Mouse (Mus musculus): ENCODE data around the gene Pxt1. TPM values are rescaled to one million over a fixed set of nuclear protein-coding genes. Genes with fewer than 3 reads are reported as not detected.

Gene Pxt1
- polyA plus RNA-seq, 1 experiment from 2014 or later = not detected

GRCm38 (mm10) chr17:28897817-28898216 lies 45.8 kb downstream of the Pxt1 start:
- WGBS = 91% methylated on average over 5 of the region's 5 CpGs
- H3K27ac ChIP-seq (ENCODE audit: low read depth, low read length) = no peak overlapping the region
- H3K9me3 ChIP-seq (ENCODE audit: control insufficient read depth, low read length) = no peaks in the 10 kb centered on the region
- no peak overlapping the region for H3K4me3 ChIP-seq (ENCODE audit: low read depth, low read length)
- no peaks in the 10 kb centered on the region for H3K27me3 ChIP-seq (ENCODE audit: control insufficient read depth, insufficient read depth, low read length)
- no peaks in the 10 kb centered on the region for H3K4me1 ChIP-seq (ENCODE audit: control insufficient read depth, insufficient read depth, low read length)
- no peak for ATAC-seq (ENCODE audit: low FRiP score)
- no peaks in the 10 kb centered on the region for H3K36me3 ChIP-seq (ENCODE audit: control insufficient read depth, insufficient read depth, low read length)
- H3K9ac ChIP-seq (ENCODE audit: low read length) = no peak overlapping the region
- no peak for DNase-seq (ENCODE audit: low spot score, missing footprints)
- no peak overlapping the region for H3K4me2 ChIP-seq

GRCm38 (mm10) chr17:28896095-28896780 lies 47.4 kb downstream of the Pxt1 start:
- 89% methylated on average over 11 of the region's 11 CpGs for WGBS
- ATAC-seq (ENCODE audit: low FRiP score) (no peak), DNase-seq (ENCODE audit: low spot score, missing footprints) (no peak)
- H3K4me1 ChIP-seq (ENCODE audit: control insufficient read depth, insufficient read depth, low read length) = no peaks in the 10 kb centered on the region
- no peak overlapping the region for H3K9ac ChIP-seq (ENCODE audit: low read length)
- no peaks in the 10 kb centered on the region for H3K27me3 ChIP-seq (ENCODE audit: control insufficient read depth, insufficient read depth, low read length)
- no peaks in the 10 kb centered on the region for H3K36me3 ChIP-seq (ENCODE audit: control insufficient read depth, insufficient read depth, low read length)
- no peaks in the 10 kb centered on the region for H3K9me3 ChIP-seq (ENCODE audit: control insufficient read depth, low read length)
- no peak overlapping the region for H3K27ac ChIP-seq (ENCODE audit: low read depth, low read length)
- no peak overlapping the region for H3K4me2 ChIP-seq
- no peak overlapping the region for H3K4me3 ChIP-seq (ENCODE audit: low read depth, low read length)

GRCm38 (mm10) chr17:28895217-28895875 lies 48.3 kb downstream of the Pxt1 start:
- Histone ChIP-seq H3K9ac (ENCODE audit: low read length) (no peak overlapping the region), H3K9me3 (ENCODE audit: control insufficient read depth, low read length) (no peaks in the 10 kb centered on the region), H3K36me3 (ENCODE audit: control insufficient read depth, insufficient read depth, low read length) (no peaks in the 10 kb centered on the region), H3K4me3 (ENCODE audit: low read depth, low read length) (no peak overlapping the region), H3K4me1 (ENCODE audit: control insufficient read depth, insufficient read depth, low read length) (no peaks in the 10 kb centered on the region), H3K27ac (ENCODE audit: low read depth, low read length) (no peak overlapping the region), H3K4me2 (no peak overlapping the region), H3K27me3 (ENCODE audit: control insufficient read depth, insufficient read depth, low read length) (no peaks in the 10 kb centered on the region)
- no peak for ATAC-seq (ENCODE audit: low FRiP score)
- 93% methylated on average over 21 of the region's 21 CpGs for WGBS
- DNase-seq (ENCODE audit: low spot score, missing footprints) = no peak

- WGBS = 88% methylated on average over 11 of the region's 11 CpGs
- H3K4me1 ChIP-seq (ENCODE audit: control insufficient read depth, insufficient read depth, low read length) = no peaks in the 10 kb centered on the region
- no peak overlapping the region for H3K9ac ChIP-seq (ENCODE audit: low read length)
- no peak overlapping the region for H3K27ac ChIP-seq (ENCODE audit: low read depth, low read length)
- no peaks in the 10 kb centered on the region for H3K9me3 ChIP-seq (ENCODE audit: control insufficient read depth, low read length)
- no peak overlapping the region for H3K4me3 ChIP-seq (ENCODE audit: low read depth, low read length)
- H3K36me3 ChIP-seq (ENCODE audit: control insufficient read depth, insufficient read depth, low read length) = no peaks in the 10 kb centered on the region
- no peak for DNase-seq (ENCODE audit: low spot score, missing footprints)
- no peak for ATAC-seq (ENCODE audit: low FRiP score)
- no peak overlapping the region for H3K4me2 ChIP-seq
- no peaks in the 10 kb centered on the region for H3K27me3 ChIP-seq (ENCODE audit: control insufficient read depth, insufficient read depth, low read length)
These were observed 49.4 kb downstream of the Pxt1 start for GRCm38 (mm10) chr17:28894050-28894767.

GRCm38 (mm10) chr17:28886266-28886665 lies 57.4 kb downstream of the Pxt1 start:
- no peaks in the 10 kb centered on the region; the same call in 1 of the 2 replicates for H3K9me3 ChIP-seq (ENCODE audit: control insufficient read depth, low read length)
- no peak overlapping the region for H3K4me2 ChIP-seq
- no peak overlapping the region for H3K9ac ChIP-seq (ENCODE audit: low read length)
- no peaks in the 10 kb centered on the region; the same call in 1 of the 2 replicates for H3K4me1 ChIP-seq (ENCODE audit: control insufficient read depth, insufficient read depth, low read length)
- no peaks in the 10 kb centered on the region for H3K36me3 ChIP-seq (ENCODE audit: control insufficient read depth, insufficient read depth, low read length)
- no peak overlapping the region for H3K4me3 ChIP-seq (ENCODE audit: low read depth, low read length)
- H3K27ac ChIP-seq (ENCODE audit: low read depth, low read length) = no peak overlapping the region
- DNase-seq (ENCODE audit: low spot score, missing footprints) = no peak
- ATAC-seq (ENCODE audit: low FRiP score) = no peak
- H3K27me3 ChIP-seq (ENCODE audit: control insufficient read depth, insufficient read depth, low read length) = no peaks in the 10 kb centered on the region
- whole genome bisulfite sequencing = 86% methylated on average over 8 of the region's 8 CpGs

- no peaks in the 10 kb centered on the region for H3K36me3 ChIP-seq (ENCODE audit: control insufficient read depth, insufficient read depth, low read length)
- 88% methylated on average over 8 of the region's 8 CpGs for WGBS
- no peak overlapping the region for H3K9ac ChIP-seq (ENCODE audit: low read length)
- H3K27ac ChIP-seq (ENCODE audit: low read depth, low read length) = no peak overlapping the region
- H3K4me3 ChIP-seq (ENCODE audit: low read depth, low read length) = no peak overlapping the region
- H3K9me3 ChIP-seq (ENCODE audit: control insufficient read depth, low read length) = no peaks in the 10 kb centered on the region; the same call in 1 of the 2 replicates
- H3K27me3 ChIP-seq (ENCODE audit: control insufficient read depth, insufficient read depth, low read length) = peaks cover 4% of the 10 kb centered on the region; the same call in 1 of the 2 replicates
- no peak for ATAC-seq (ENCODE audit: low FRiP score)
- DNase-seq (ENCODE audit: low spot score, missing footprints) = no peak
- no peak overlapping the region for H3K4me2 ChIP-seq
- H3K4me1 ChIP-seq (ENCODE audit: control insufficient read depth, insufficient read depth, low read length) = no peaks in the 10 kb centered on the region; the same call in 1 of the 2 replicates
These were observed 58.4 kb downstream of the Pxt1 start for GRCm38 (mm10) chr17:28885231-28885630.

Other genes with a start within 250 kb of the Pxt1 start
- gene AC170998.1, start 217.8 kb downstream of the Pxt1 start, polyA plus RNA-seq (2014; fragmentation: Nextera tagmentation; extraction: Ambion mirVana) = 0.66 and 0.78 TPM in 2 replicates
- 1.1 and 1.2 TPM in 2 replicates for gene Mapk13, start 174.5 kb downstream of the Pxt1 start, polyA plus RNA-seq (2014; fragmentation: Nextera tagmentation; extraction: Ambion mirVana)
- gene Brpf3, start 142.8 kb downstream of the Pxt1 start, polyA plus RNA-seq (2014; fragmentation: Nextera tagmentation; extraction: Ambion mirVana) = 6.5 and 9.7 TPM in 2 replicates
- not detected in 2 replicates for gene Pnpla1, start 85.4 kb downstream of the Pxt1 start, polyA plus RNA-seq (2014; fragmentation: Nextera tagmentation; extraction: Ambion mirVana)
- 0.10 TPM in 1 of 2 replicates, not detected in the other for gene 4930539E08Rik, start 28.5 kb downstream of the Pxt1 start, polyA plus RNA-seq (2014; fragmentation: Nextera tagmentation; extraction: Ambion mirVana)
- gene Kctd20, start 8.1 kb upstream of the Pxt1 start, polyA plus RNA-seq (2014; fragmentation: Nextera tagmentation; extraction: Ambion mirVana) = 92.4 and 97.4 TPM in 2 replicates
- gene Stk38, start 64.2 kb upstream of the Pxt1 start, polyA plus RNA-seq (2014; fragmentation: Nextera tagmentation; extraction: Ambion mirVana) = 130 and 139 TPM in 2 replicates
- 899 and 948 TPM in 2 replicates for gene Srsf3, start 88.8 kb upstream of the Pxt1 start, polyA plus RNA-seq (2014; fragmentation: Nextera tagmentation; extraction: Ambion mirVana)
- gene Cdkn1a, start 147.1 kb upstream of the Pxt1 start, polyA plus RNA-seq (2014; fragmentation: Nextera tagmentation; extraction: Ambion mirVana) = 16.1 and 17.4 TPM in 2 replicates
- 0.22 and 0.44 TPM in 2 replicates for gene Rab44, start 170.3 kb upstream of the Pxt1 start, polyA plus RNA-seq (2014; fragmentation: Nextera tagmentation; extraction: Ambion mirVana)